Mouse (Mus musculus) embryonic stem cell, embryonic (primary cell): ENCODE results near the gene Cfap73.

Source experiments
- CTCF ChIA-PET, 4 experiments: fragments of 300-600 bp in 2 of 4; fragments of 350-600 bp in 2 of 4; sonication (Branson Sonifier 250); formaldehyde crosslinking; loops; one replicate each; lab custom pipeline; 2022; ENCODE audit warnings: inconsistent platforms in 2 of 4; lab: Charles Lee
- POLR2A ChIA-PET, 4 experiments: fragments of 300-600 bp in 2 of 4; fragments of 350-600 bp in 2 of 4; sonication (Branson Sonifier 250); formaldehyde crosslinking; loops; one replicate each; lab custom pipeline; 2022; ENCODE audit warnings: antibody characterized with exemption in 4 of 4, inconsistent platforms in 1 of 4; lab: Charles Lee

Gene Cfap73

DNA sequence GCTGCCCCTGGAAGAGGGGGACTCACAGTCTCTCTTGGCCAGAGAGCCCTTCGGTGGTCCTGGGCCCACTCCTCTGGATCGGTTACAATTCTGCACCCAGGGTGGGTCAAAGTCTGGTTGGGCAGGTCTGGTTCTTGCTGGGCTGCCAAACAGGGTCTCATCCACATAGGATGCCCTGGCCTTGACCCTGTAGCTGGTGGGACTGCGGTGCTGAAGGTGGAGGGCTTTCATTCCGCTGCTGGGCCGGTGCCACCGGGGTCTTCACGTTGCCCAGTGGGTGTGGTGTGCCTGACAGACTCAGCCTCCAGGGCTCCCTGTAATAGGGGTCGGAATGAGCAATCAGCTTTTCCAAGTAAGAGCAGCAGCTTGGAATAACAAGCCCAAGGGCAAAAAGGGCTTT lies 22.6 kb downstream of the Cfap73 start:
- ChIA-PET CTCF (interaction anchor here in 2 of 4 experiments (0.6 to 1.5 kb wide), 8 partner anchors 9 to 170 kb away, joined by 3 to 7 read pairs (median 3); partner anchors contain the start of gene Plbd2 (in 1 of the 2)), POLR2A (interaction anchor here in 3 of 4 experiments (0.6 to 2.6 kb wide), 8 partner anchors 9 to 151 kb away, joined by 3 to 10 read pairs (median 4); no protein-coding TSS in a partner anchor)

DNA sequence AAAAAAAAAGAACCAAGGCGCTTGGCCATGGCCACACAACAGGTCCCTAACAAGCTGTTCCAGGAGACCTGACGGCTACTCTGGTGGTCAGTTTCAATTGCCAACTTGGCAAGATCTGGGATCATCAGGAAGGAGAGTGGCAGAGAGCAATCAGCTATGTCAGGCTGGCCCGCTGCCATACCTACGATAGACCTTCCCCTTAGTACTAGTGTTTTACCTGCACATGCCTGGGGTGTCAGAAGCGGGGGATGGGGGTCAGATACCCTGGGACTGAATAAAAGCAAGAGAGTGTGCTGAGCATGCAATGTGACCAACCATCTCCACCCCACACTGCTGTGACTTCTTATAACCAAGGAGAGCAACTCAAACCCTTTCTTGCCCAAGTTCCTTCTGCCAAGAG lies 23.1 kb downstream of the Cfap73 start:
- ChIA-PET POLR2A (interaction anchor here (0.6 to 2.6 kb wide), 6 partner anchors 8 to 151 kb away, joined by 3 to 6 read pairs (median 4); partner anchors contain the start of gene Rasal1 (in 1 of the 4)), CTCF (interaction anchor here in 2 of 4 experiments (0.6 to 1.5 kb wide), 5 partner anchors 9 to 170 kb away, joined by 3 to 7 read pairs (median 3); partner anchors contain the start of gene Plbd2 (in 1 of the 2))

DNA sequence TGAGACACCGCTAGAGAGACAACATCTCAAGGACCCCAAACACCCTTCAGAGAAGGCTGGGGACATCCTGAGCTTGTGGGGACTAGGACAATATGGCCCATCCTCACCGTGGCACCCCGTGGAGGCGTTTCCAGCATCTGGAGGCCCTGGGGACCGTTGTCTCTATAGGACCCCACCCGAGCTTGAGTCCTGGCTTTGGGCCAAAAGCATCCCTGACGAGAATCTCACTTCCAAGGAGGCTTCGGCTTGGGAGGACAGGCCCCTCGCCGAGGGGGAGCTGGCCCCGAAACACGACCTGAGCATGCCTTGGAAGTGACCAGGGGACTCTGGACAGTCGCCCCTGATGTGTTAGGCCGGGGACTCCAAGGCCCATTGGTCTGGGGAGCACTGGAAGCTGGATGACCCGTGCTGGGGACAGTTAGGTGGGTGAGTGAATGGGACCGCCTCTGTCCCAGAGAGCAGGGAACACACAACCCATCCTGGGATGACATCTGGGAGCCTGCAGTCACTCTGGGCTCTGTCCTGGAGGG lies 24.7 kb downstream of the Cfap73 start:
- ChIA-PET POLR2A (interaction anchor here in 3 of 4 experiments (0.6 to 2.6 kb wide), 7 partner anchors 11 to 106 kb away, joined by 3 to 6 read pairs (median 3); partner anchors contain the start of genes Plbd2 (in 1 of the 3) and Slc8b1 (in 1 of the 3)), CTCF (interaction anchor here in 3 of 4 experiments (0.6 to 1.1 kb wide), 5 partner anchors 10 to 144 kb away, joined by 3 to 6 read pairs (median 3); no protein-coding TSS in a partner anchor)

DNA sequence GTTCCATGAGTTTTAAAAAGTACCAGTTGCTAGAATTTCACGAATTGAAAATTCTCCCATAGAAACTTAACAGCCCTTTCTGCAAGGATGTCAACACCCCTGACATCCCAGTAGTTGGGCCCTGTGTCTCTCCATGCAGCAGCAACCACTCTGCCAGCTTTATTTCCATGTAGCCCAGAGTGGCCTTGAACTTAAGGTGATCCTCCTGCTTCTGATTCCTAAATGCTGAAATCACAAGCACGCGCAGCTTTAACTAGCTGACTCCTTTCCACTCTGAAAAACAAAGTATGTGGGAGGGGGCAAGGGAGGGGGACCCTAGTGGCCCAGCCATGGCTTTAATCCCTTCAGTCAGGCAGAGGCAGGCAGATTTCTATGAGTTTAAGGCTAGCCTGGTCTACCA lies 26.7 kb downstream of the Cfap73 start:
- CTCF ChIA-PET = interaction anchor here in 3 of 4 experiments (0.6 to 10.3 kb wide), 17 partner anchors 10 to 216 kb away, joined by 3 to 214 read pairs (median 3); partner anchors contain the start of genes Cfap73 (in 1 of the 3), Iqcd (in 1 of the 3), Rasal1 (in 1 of the 3) and Tpcn1 (in 1 of the 3)
- POLR2A ChIA-PET = interaction anchor here in 3 of 4 experiments (0.6 to 1.1 kb wide), 7 partner anchors 9 to 462 kb away, joined by 3 to 4 read pairs (median 3); no protein-coding TSS in a partner anchor

DNA sequence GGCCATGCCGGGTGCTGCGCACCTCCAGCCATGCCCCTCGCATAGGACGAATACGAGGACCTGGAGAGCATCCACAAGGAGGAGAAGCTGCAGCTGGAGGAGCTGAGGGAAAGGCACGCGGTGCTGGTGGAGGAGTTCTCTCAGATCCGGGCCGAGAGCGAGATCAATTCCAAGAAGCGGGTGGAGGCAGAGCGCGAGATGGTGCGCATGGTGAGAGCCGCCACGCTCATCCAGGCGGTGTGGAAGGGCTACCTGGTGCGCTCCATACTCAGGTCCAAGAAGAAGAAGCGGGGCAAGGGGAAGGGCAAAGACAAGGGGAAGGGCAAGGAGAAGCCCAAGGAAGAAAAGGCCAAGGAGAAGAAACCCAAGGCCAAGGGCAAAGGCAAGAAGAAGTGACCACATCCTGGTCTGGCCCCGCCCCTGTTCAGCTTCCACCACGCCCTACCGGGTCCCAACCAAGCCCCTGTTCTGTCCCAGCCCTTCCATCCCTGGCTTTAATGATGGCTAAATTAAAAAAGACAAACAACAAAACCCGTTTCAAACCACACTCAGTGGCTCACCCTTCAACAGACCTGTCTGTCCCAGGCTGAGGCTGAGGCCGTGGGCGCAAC lies 27.3 kb downstream of the Cfap73 start:
- ChIA-PET POLR2A (interaction anchor here in 3 of 4 experiments (0.5 to 2.9 kb wide), 9 partner anchors 9 to 155 kb away, joined by 3 to 17 read pairs (median 3); partner anchors contain the start of genes Cfap73 (in 1 of the 3), Iqcd (in 1 of the 3) and Tpcn1 (in 1 of the 3)), CTCF (interaction anchor here (0.6 to 10.3 kb wide), 24 partner anchors 10 to 189 kb away, joined by 3 to 214 read pairs (median 7); partner anchors contain the start of genes Cfap73 (in 1 of the 4), Iqcd (in 1 of the 4), Oas1e (in 1 of the 4) and Rasal1 (in 1 of the 4))

DNA sequence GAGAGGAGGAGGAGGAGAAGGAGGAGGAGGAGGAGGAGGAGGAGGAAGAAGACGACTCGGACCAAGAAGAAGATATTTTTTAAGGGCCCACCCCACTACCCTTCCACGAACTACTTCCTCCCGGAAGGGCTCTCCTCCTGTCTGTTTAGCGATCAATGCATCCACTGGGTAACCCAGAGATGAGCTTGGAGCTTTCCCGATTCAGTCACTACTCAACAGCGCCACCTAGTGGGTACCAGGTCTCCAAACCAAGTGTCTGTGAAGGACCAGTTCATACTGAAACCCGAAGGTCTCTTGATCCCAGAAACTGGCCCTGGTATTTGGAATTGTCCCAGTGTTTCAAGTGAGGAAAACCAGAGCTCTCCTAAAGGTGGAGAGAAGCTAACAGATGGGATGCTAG lies 28.3 kb downstream of the Cfap73 start:
- POLR2A ChIA-PET = interaction anchor here (0.5 to 2.9 kb wide), 57 partner anchors 8 to 794 kb away, joined by 3 to 18 read pairs (median 4); partner anchors contain the start of genes Iqcd (in 2 of the 4), Tpcn1 (in 2 of the 4), Cfap73 (in 1 of the 4) and Oas2 (in 1 of the 4)
- CTCF ChIA-PET = interaction anchor here (0.5 to 10.3 kb wide), 149 partner anchors 8 to 1785 kb away, joined by 3 to 214 read pairs (median 5); partner anchors contain the start of genes Sds (in 3 of the 4), Slc8b1 (in 3 of the 4), Iqcd (in 2 of the 4) and Plbd2 (in 2 of the 4)

DNA sequence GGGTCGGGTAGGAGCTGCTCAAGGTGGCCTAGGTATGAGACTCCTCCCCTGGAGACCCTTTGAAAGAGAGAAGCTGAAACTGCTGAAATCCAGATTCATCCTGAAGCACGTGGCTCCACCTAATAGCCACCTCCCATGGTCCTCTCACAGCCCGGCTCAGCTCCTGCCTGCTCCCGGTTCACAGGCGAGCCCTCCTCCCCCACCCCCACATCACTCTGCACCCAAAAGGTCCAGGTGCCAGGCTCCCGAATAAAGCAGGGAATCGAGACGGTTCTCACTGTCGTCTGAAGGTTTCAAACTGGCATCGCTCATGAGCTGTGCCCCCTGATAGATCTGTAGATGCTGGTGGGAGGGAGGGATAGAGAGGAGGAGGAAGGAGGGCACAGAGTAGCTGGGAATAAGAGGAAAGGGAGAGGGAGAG lies 28.8 kb downstream of the Cfap73 start:
- CTCF ChIA-PET = interaction anchor here (0.5 to 10.3 kb wide), 159 partner anchors 8 to 623 kb away, joined by 3 to 214 read pairs (median 5); partner anchors contain the start of genes Sds (in 3 of the 4), Slc8b1 (in 3 of the 4), Iqcd (in 2 of the 4) and Plbd2 (in 2 of the 4)
- POLR2A ChIA-PET = interaction anchor here in 3 of 4 experiments (0.5 to 2.9 kb wide), 59 partner anchors 8 to 1257 kb away, joined by 3 to 18 read pairs (median 4); partner anchors contain the start of genes Iqcd (in 2 of the 3), Slc8b1 (in 2 of the 3), Tpcn1 (in 2 of the 3) and Cfap73 (in 1 of the 3)

DNA sequence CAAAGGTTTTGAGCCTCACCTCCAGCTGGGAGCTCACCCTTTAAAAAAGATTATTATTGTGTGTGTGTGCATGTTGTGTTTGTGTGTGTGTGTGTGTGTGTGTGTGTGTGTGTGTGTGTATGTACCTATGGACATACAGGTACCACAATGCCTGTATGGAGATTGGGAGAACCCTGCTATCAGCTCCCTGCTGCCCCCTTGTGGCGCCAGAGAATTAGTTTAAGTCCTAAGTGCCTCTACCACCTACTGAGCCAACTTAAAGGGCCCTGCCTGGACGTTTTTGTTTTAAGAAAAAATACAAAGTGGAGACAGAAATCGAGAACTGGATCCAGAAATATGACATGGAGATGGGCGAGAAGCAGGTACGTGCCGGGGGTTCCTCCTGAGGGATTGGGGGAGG lies 29.2 kb downstream of the Cfap73 start:
- CTCF ChIA-PET = interaction anchor here (0.6 to 10.3 kb wide), 124 partner anchors 9 to 624 kb away, joined by 3 to 214 read pairs (median 5); partner anchors contain the start of genes Slc8b1 (in 3 of the 4), Iqcd (in 2 of the 4), Plbd2 (in 2 of the 4) and Sds (in 2 of the 4)
- POLR2A ChIA-PET = interaction anchor here in 3 of 4 experiments (0.6 to 2.9 kb wide), 42 partner anchors 9 to 1257 kb away, joined by 3 to 18 read pairs (median 4); partner anchors contain the start of genes Slc8b1 (in 2 of the 3), Iqcd (in 1 of the 3), Oas2 (in 1 of the 3) and Tpcn1 (in 1 of the 3)

DNA sequence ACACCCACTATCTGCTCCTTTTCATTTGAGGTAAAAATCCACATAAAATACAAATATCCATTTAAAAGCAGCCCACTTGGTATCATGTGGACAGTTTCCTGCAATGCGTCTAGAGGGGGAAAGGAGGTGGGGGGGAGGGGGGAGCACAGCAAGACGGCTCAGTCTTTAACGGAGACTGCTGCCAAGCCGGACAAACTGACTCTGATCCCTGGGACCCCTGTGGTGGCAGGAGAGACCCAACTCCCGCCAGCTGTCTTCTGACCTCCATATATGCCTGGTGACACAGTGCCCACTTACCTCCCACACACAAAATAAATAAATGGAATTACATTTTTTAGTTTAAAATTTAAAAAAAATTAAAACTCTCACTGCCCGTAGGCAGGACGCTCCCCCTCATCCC lies 30.5 kb downstream of the Cfap73 start:
- POLR2A ChIA-PET = no interaction called here
- CTCF ChIA-PET = interaction anchor here in 3 of 4 experiments (0.6 to 10.3 kb wide), 7 partner anchors 11 to 158 kb away, joined by 3 to 214 read pairs (median 4); partner anchors contain the start of genes Iqcd (in 2 of the 3) and Tpcn1 (in 2 of the 3)

DNA sequence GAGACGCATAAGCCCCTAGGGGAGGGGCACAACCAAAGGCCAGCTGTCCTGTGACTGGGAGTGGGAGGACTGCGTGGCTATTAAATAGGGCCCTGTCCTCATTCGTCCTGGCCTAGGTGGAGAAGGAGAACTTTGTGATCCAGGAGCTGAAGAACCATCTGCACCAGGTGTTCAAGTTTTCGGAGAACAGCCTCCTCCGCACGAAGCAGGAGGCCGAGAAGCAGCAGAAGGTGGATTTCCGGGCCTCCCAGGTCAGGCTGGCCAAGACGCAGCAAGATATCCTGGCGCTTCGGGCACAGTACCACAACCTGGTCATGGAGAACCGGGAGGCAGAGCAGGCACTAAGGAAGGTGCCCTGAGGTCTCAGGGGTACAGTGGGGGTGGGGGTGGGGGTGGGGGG lies 31.8 kb downstream of the Cfap73 start:
- ChIA-PET CTCF (interaction anchor here in 3 of 4 experiments (0.5 to 10.3 kb wide), 41 partner anchors 9 to 249 kb away, joined by 3 to 214 read pairs (median 7); partner anchors contain the start of genes Iqcd (in 2 of the 3), Tpcn1 (in 2 of the 3), Cfap73 (in 1 of the 3) and Ddx54 (in 1 of the 3)), POLR2A (interaction anchor here (0.5 to 2.9 kb wide), 14 partner anchors 9 to 1302 kb away, joined by 3 to 14 read pairs (median 4); partner anchors contain the start of genes Rita1 (in 2 of the 4), Ddx54 (in 1 of the 4) and Tpcn1 (in 1 of the 4))

DNA sequence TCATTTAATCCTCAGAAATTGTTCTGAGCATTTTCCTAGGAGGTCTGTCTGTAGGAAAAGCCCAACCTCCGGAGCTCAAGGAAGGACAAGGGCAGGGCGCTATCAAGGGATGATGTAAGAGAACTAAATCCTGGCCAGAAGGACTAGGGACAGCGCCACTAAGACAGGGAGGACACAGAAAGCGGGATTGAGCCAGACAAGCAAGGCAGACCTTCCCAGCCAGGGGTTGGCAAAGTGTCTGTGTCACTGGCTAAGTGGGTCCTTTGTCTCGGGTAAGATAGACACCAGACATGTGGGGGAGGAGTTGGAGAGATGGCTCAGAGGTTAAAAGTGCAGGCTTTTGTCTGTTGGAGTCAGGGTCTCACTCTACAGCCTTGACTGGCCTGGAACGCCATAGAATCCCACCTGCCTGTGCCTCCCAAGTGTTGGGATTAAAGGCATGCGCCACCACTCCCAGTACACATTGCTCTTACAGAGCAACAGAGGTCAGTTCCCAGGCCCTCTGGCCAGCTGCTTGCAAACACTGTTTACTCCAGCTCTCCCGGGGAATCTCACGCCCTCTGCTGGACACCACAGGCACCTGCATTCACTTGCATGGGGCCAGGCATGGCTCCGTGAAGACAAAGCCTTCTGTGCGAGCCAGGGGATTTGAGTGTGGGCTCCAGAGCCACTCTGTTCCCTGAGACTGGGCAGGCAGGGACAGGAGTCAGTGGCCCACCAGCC lies 32.9 kb downstream of the Cfap73 start:
- ChIA-PET POLR2A (interaction anchor here in 3 of 4 experiments (0.7 to 2.9 kb wide), 25 partner anchors 9 to 117 kb away, joined by 3 to 14 read pairs (median 3); partner anchors contain the start of genes Ddx54 (in 2 of the 3), Rita1 (in 2 of the 3), Plbd2 (in 1 of the 3) and Slc8b1 (in 1 of the 3)), CTCF (interaction anchor here (0.6 to 10.3 kb wide), 75 partner anchors 8 to 498 kb away, joined by 3 to 214 read pairs (median 4); partner anchors contain the start of genes Iqcd (in 3 of the 4), Tpcn1 (in 3 of the 4), Cfap73 (in 1 of the 4) and Oas1c (in 1 of the 4))

DNA sequence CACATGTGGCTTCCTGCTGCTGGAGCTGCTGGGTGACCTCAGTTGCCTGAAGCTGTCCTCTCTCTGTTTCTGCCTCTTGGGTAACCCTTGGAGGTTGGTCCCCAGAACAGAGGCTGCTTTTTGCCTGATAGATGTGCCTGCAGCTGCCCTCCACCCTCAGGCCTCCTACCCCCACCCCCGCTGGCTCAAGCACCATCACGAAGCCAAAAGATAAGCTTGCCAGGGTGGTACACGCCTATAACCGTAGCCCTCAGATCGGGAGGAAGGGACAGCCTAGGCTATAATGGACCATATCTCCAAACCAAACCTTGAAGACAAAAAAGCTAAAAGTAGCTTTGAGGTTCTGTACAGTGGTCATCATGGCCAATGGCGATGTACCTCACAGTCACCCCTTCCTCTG lies 34.4 kb downstream of the Cfap73 start:
- ChIA-PET CTCF (interaction anchor here (0.6 to 10.3 kb wide), 13 partner anchors 7 to 858 kb away, joined by 3 to 214 read pairs (median 4); partner anchors contain the start of genes Ddx54 (in 1 of the 4), Oas2 (in 1 of the 4) and Rita1 (in 1 of the 4)), POLR2A (interaction anchor here in 2 of 4 experiments (0.5 to 2.1 kb wide), 7 partner anchors 15 to 315 kb away, joined by 3 to 6 read pairs (median 3); partner anchors contain the start of gene Plbd2 (in 1 of the 2))

DNA sequence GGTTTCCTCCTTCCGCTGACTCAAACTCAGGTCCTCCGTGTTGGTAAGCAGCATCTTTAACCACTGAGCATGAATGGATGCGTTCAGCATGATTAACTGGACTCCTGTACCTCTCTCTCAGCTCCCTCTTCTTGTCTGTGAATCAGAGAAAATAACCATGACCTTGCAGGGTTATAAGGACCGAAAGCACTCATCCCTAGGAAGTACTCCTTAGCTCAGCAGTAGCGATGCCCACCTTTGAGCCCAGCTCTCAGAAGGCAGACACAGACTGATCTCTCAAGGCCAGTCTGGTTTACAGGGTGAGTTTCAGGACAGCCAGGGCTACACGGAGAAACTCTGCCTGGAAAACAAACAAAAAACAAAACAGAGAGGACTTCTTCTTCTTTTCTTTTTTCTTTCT lies 39.5 kb downstream of the Cfap73 start:
- CTCF ChIA-PET = interaction anchor here in 3 of 4 experiments (0.7 to 9.6 kb wide), 4 partner anchors 10 to 31 kb away, joined by 3 to 103 read pairs (median 10); no protein-coding TSS in a partner anchor
- POLR2A ChIA-PET = interaction anchor here in 1 of 4 experiments (1.0 to 2.1 kb wide), 2 partner anchors 11 to 17 kb away, joined by 3 to 7 read pairs; partner anchors contain the start of genes Ddx54 and Rita1

DNA sequence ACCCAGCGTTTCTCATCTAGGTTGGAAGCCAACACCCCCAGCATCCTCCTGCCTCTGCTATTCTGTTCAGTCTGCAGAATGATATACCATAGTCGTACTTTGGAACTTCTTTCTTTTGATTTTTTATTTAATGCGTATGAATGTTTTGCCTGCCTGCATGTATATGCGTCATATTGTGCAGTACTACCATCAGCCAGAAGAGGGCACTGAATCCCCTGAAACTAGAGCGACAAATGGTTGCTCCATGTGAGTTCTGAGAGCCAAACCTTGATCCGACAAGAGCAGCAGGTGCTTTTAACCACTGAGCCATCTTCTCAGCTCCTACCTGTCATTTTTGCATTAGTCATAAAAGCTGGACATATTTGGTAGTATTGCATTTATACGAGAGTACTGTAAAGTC lies 41.9 kb downstream of the Cfap73 start:
- CTCF ChIA-PET = interaction anchor here (0.6 to 9.6 kb wide), 19 partner anchors 9 to 190 kb away, joined by 3 to 103 read pairs (median 5); partner anchors contain the start of gene Plbd2 (in 1 of the 4)

DNA sequence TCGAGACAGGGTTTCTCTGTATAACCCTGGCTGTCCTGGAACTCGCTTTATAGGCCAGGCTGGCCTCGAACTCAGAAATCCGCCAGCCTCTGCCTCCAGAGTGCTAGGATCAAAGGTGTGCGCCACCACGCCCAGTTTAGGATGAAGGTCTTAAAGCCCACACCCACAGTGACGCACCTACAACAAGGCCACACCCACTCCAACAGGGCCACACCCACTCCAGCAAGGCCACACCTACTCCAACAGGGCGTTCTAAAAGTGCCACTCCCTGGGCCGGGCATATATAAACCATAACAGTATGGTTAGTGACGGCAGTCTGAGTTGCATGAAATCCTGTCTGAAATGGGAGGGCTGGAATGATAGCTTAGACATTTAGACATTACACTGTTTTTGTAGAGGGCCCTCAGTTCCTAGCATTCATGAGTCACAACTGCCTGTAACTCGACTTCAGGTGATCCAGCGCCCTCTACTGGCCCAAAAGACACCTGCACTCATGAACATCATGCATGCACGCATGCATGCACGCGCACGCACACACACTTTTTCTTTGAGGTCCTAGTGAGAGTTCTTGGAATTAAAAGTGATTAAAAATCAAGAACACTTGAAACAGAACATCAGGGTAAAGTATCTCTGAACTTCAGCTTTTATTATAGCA lies 43.6 kb downstream of the Cfap73 start:
- CTCF ChIA-PET = interaction anchor here (0.5 to 9.6 kb wide), 22 partner anchors 9 to 258 kb away, joined by 3 to 103 read pairs (median 4); partner anchors contain the start of gene Slc8b1 (in 1 of the 4)
- POLR2A ChIA-PET = interaction anchor here in 2 of 4 experiments (0.5 to 1.6 kb wide), 12 partner anchors 11 to 911 kb away, joined by 3 to 6 read pairs (median 3); partner anchors contain the start of gene Slc8b1 (in 1 of the 2)

More for the DNA sequence above, 41.9 kb downstream of the Cfap73 start:
- POLR2A ChIA-PET = interaction anchor here in 3 of 4 experiments (0.5 to 1.6 kb wide), 8 partner anchors 9 to 134 kb away, joined by 3 to 5 read pairs (median 3); no protein-coding TSS in a partner anchor
